In the genomic region with DNA sequence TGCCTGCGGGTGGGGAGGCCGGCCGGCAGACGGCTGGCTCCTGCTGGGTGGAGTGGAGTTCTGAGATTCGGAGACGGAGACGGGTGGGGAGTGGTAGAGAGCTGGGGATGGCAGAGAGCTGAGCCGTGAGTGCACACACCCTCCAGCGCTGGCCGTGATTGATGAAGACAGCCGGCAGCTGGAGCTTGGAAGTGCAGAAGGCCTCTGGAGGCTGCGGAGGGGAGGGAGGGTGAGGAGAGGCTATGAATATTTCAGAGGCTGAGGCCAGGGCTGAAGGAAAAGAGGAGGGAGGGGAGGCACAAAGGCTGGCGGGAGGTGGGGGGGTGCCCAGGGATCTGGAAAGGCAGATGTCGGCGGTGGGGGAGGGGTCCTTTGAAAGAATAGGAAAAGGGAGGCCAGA, we compare ENCODE assay signal across 8 mouse cellular contexts. TPM values are rescaled to one million over a fixed set of nuclear protein-coding genes. Genes with fewer than 3 reads are reported as not detected.
DNase-seq lines count a peak whose midpoint lies in the region; ATAC-seq lines count a peak whose summit lies in the region.

No protein-coding gene starts in this region.

- no peaks in the 10 kb centered on the region for H3K36me3 ChIP-seq in hindbrain, embryonic 11.5 days (ENCODE audit: control insufficient read depth, insufficient read depth, low read length)

- H3K4me3 ChIP-seq in hindbrain, embryonic 11.5 days (ENCODE audit: low read depth, low read length), result peak overlapping the region; percentile 38

- peak overlapping the region; percentile 96 for H3K27ac ChIP-seq in hindbrain, embryonic 11.5 days (ENCODE audit: low read depth, low read length)

- peak; percentile 94 for ATAC-seq in hindbrain, embryonic 11.5 days (ENCODE audit: low FRiP score)

- peak; percentile 17 to 29 for DNase-seq in heart, postnatal 10 days
- DNase-seq in heart, adult 11 months, result no peak
- DNase-seq in R1 (ENCODE audit: low read depth, low spot score), result peak; percentile 67
- DNase-seq in hindbrain, embryonic 11.5 days (ENCODE audit: low spot score), result peak; percentile 91
- peak; percentile 91 for DNase-seq in neural tube, embryonic 10.5 days (ENCODE audit: extremely low spot score, low spot score)
- DNase-seq in c-Kit-positive CD71-positive TER-119-positive erythroid progenitor cells, embryonic 14.5 days (ENCODE audit: low spot score), result no peak
- no peak for DNase-seq in adipocyte (ENCODE audit: low spot score)
- DNase-seq in ovary, postnatal 36 days (ENCODE audit: low spot score), result no peak

- peak overlapping the region; percentile 58; the same call in 1 of the 2 replicates for H3K4me2 ChIP-seq in hindbrain, embryonic 11.5 days (replicated peaks; ENCODE audit: low read depth, low read length)

- H3K4me1 ChIP-seq in hindbrain, embryonic 11.5 days (replicated peaks; ENCODE audit: control insufficient read depth, insufficient read depth, low read length), result peaks cover 17% of the 10 kb centered on the region

- intact Hi-C loops in heart, postnatal 10 days (cut with DNase I), result no loop called here

- no peaks in the 10 kb centered on the region for H3K9me3 ChIP-seq in hindbrain, embryonic 11.5 days (ENCODE audit: control insufficient read depth, low read length)

- 1% methylated on average over 15 of the region's 15 CpGs for WGBS in hindbrain, embryonic 11.5 days

- H3K27me3 ChIP-seq in hindbrain, embryonic 11.5 days (ENCODE audit: control insufficient read depth, insufficient read depth, low read length), result peaks cover 16% of the 10 kb centered on the region

- peak overlapping the region; percentile 71; the same call in 1 of the 2 replicates for H3K9ac ChIP-seq in hindbrain, embryonic 11.5 days (ENCODE audit: low read depth, low read length)

RNA-seq across cellular contexts. Expression of gene Hspb1, which starts 36.7 kb away (rescaled TPM):
- 100 to 1,000 TPM; 304 to 329 TPM for total RNA-seq in heart, postnatal 10 days (2021)
- polyA plus RNA-seq in hindbrain, embryonic 11.5 days (2014; fragmentation: Nextera tagmentation; extraction: Ambion mirVana), result 16.6 and 26.1 TPM in 2 replicates

RNA-seq across cellular contexts. Expression of gene Srrm3, which starts 44.3 kb away (rescaled TPM):
- total RNA-seq in heart, postnatal 10 days (2021), result under 1 TPM; 0.24 to 0.25 TPM
- 33.2 and 39.8 TPM in 2 replicates for polyA plus RNA-seq in hindbrain, embryonic 11.5 days (2014; fragmentation: Nextera tagmentation; extraction: Ambion mirVana)

Comparison
In these comparisons a context has a peak if more than half of its experiments do, and no peak if none do; other contexts are left out.
1. DNase-seq: peak in heart, postnatal 10 days (2 of 2), R1 (single experiment), hindbrain, embryonic 11.5 days (single experiment) and neural tube, embryonic 10.5 days (single experiment); none in heart, adult 11 months (single experiment), c-Kit-positive CD71-positive TER-119-positive erythroid progenitor cells, embryonic 14.5 days (single experiment), adipocyte (single experiment) and ovary, postnatal 36 days (single experiment).